Mouse (Mus musculus) cerebellum, adult 8-10 months (tissue): ENCODE data around the gene Morn2.
"Not testable (repeated sequence)": the region's sequence is repeated elsewhere in the genome, so short reads cannot be mapped to it uniquely, and the experiment has no call there.

ENCODE experiments used
- DNase-seq: peaks from one replicate; pipeline ENCODE4 v3.0.0; 2022

The Morn2 gene

GRCm38 (mm10) chr17:80290074-80290657, at the start of gene Morn2, which contains the start of gene Dhx57:
Gene Morn2, plus strand, starts transcription at chr17:80290203.
Gene Dhx57, minus strand, starts transcription at chr17:80290476.
- DNase-seq = peak; percentile 97

GRCm38 (mm10) chr17:80241594-80241993, 48.4 kb upstream of the Morn2 start:
- DNase-seq = no peak

GRCm38 (mm10) chr17:80243116-80243515, 46.9 kb upstream of the Morn2 start:
- DNase-seq = no peak

- DNase-seq = no peak
Measured at GRCm38 (mm10) chr17:80252757-80253525, 37.1 kb upstream of the Morn2 start.

- DNase-seq = no peak
Measured at GRCm38 (mm10) chr17:80254421-80254820, 35.6 kb upstream of the Morn2 start.

- DNase-seq = no peak
Measured at GRCm38 (mm10) chr17:80255208-80255607, 34.8 kb upstream of the Morn2 start.

- DNase-seq = peak; percentile 54
Measured at GRCm38 (mm10) chr17:80267065-80267464, 22.9 kb upstream of the Morn2 start.

GRCm38 (mm10) chr17:80268151-80268550, 21.9 kb upstream of the Morn2 start:
- DNase-seq = no peak

- DNase-seq = not testable (repeated sequence)
Measured at GRCm38 (mm10) chr17:80270622-80271021, 19.4 kb upstream of the Morn2 start.

GRCm38 (mm10) chr17:80278255-80278654, 11.7 kb upstream of the Morn2 start:
- no peak for DNase-seq

GRCm38 (mm10) chr17:80279340-80280070, 10.5 kb upstream of the Morn2 start:
- no peak for DNase-seq

GRCm38 (mm10) chr17:80284446-80284845, 5.6 kb upstream of the Morn2 start:
- DNase-seq = no peak

GRCm38 (mm10) chr17:80288012-80288411, 2.0 kb upstream of the Morn2 start:
- no peak for DNase-seq

GRCm38 (mm10) chr17:80289280-80290073, 526 bp upstream of the Morn2 start:
- no peak for DNase-seq

- DNase-seq = no peak
Measured at GRCm38 (mm10) chr17:80291148-80291547, 1.1 kb downstream of the Morn2 start.

- DNase-seq = no peak
Measured at GRCm38 (mm10) chr17:80295258-80295657, 5.3 kb downstream of the Morn2 start.

- DNase-seq = no peak
Measured at GRCm38 (mm10) chr17:80298844-80299243, 8.8 kb downstream of the Morn2 start.

- no peak for DNase-seq
Measured at GRCm38 (mm10) chr17:80307251-80307650, 17.2 kb downstream of the Morn2 start, which contains the start of gene Arhgef33. Gene Arhgef33, plus strand, starts transcription at chr17:80307407.

- no peak for DNase-seq
Measured at GRCm38 (mm10) chr17:80311761-80312160, 21.8 kb downstream of the Morn2 start.

- no peak for DNase-seq
Measured at GRCm38 (mm10) chr17:80312405-80312804, 22.4 kb downstream of the Morn2 start.

- DNase-seq = no peak
Measured at GRCm38 (mm10) chr17:80322228-80322627, 32.2 kb downstream of the Morn2 start.

GRCm38 (mm10) chr17:80323015-80323414, 33.0 kb downstream of the Morn2 start:
- no peak for DNase-seq

- DNase-seq = no peak
Measured at GRCm38 (mm10) chr17:80323658-80324057, 33.7 kb downstream of the Morn2 start.
